Mouse (Mus musculus) olfactory bulb, adult 2 months (tissue): Measurements from ENCODE around the gene Apobec3. TPM values are rescaled to one million over a fixed set of nuclear protein-coding genes. Genes with fewer than 3 reads are reported as not detected.
A peak's percentile ranks its signal among the peaks of the same experiment; 100 is the strongest.

Experiments used
- H3K27ac ChIP-seq: fragments of 200-500 bp; 2 replicates; pipeline ENCODE4 v1.5.1; 2012; ENCODE audit warnings: low read depth, low read length; ENCODE audit not compliant: insufficient read depth
- H3K4me1 ChIP-seq: fragments of 200-500 bp; 2 replicates; pipeline ENCODE4 v1.6.1; 2012; ENCODE audit warnings: low read length; ENCODE audit not compliant: control insufficient read depth, insufficient read depth
- H3K4me3 ChIP-seq: fragments of 200-500 bp; 2 replicates; pipeline ENCODE4 v1.5.1; 2012; ENCODE audit warnings: mild to moderate bottlenecking, low read depth, low read length, moderate library complexity; ENCODE audit not compliant: insufficient read depth
- CTCF ChIP-seq: fragments of 200-500 bp; IDR thresholded peaks from 2 replicates; pipeline ENCODE4 v1.5.1; 2012; ENCODE audit warnings: low read depth, mild to moderate bottlenecking, low read length, moderate library complexity; ENCODE audit not compliant: insufficient read depth
- POLR2A ChIP-seq: fragments of 200-500 bp; IDR thresholded peaks from 2 replicates; pipeline ENCODE4 v1.6.1; 2012; ENCODE audit warnings: mild to moderate bottlenecking, low read depth, low read length, moderate library complexity; ENCODE audit not compliant: insufficient read depth
- WGBS: fragments of 180-500 bp; shearing (Covaris S2); methylation state at CpG from one replicate; pipeline ENCODE4 v1.1.7; 2018; 5-methylcytosine and 5-hydroxymethylcytosine counted together
- polyA plus RNA-seq: library from polyadenylated mRNA; stranded (reverse); fragments of >200 nt; gene quantifications from 2 replicates; pipeline ENCODE4 v1.2.4, GENCODE M21; 2012; ENCODE audit warnings: low replicate concordance; ENCODE audit not compliant: missing spikeins, insufficient read depth, insufficient read length

Gene Apobec3
- polyA plus RNA-seq, 1 experiment, result not detected

GRCm38 (mm10) chr15:79929734-79930133, 38.3 kb downstream of the Apobec3 start:
- H3K27ac ChIP-seq, result no peak overlapping the region
- TF ChIP-seq CTCF, result no peak
- TF ChIP-seq POLR2A, result no peak
- WGBS, result 93% methylated on average over 3 of the region's 3 CpGs

GRCm38 (mm10) chr15:79931496-79932141, 40.2 kb downstream of the Apobec3 start:
- WGBS, result 38% methylated on average over 13 of the region's 13 CpGs
- TF ChIP-seq CTCF (no peak), POLR2A (no peak)
- H3K27ac ChIP-seq, result peak overlapping the region; percentile 35; the same call in 1 of the 2 replicates
- H3K4me1 ChIP-seq, result peaks cover 44% of the 10 kb centered on the region
- peak overlapping the region; percentile 95 for H3K4me3 ChIP-seq

More at GRCm38 (mm10) chr15:79929734-79930133, 38.3 kb downstream of the Apobec3 start:
- peaks cover 44% of the 10 kb centered on the region for H3K4me1 ChIP-seq
- no peak overlapping the region for H3K4me3 ChIP-seq

- WGBS, result under 1% methylated on average over 58 of the region's 62 CpGs
- peak overlapping the region; percentile 95 for H3K4me3 ChIP-seq
- TF ChIP-seq CTCF (no peak), POLR2A (peak; percentile 47; the same call in 1 of the 2 replicates)
- peak overlapping the region; percentile 49 for H3K27ac ChIP-seq
- H3K4me1 ChIP-seq, result peaks cover 36% of the 10 kb centered on the region
These were observed 41.0 kb downstream of the Apobec3 start for GRCm38 (mm10) chr15:79932323-79932987.

- H3K4me1 ChIP-seq, result peaks cover 35% of the 10 kb centered on the region
- H3K4me3 ChIP-seq, result no peak overlapping the region; the same call in 1 of the 2 replicates
- 27% methylated on average over 22 of the region's 22 CpGs for WGBS
- no peak for TF ChIP-seq POLR2A
- TF ChIP-seq CTCF, result no peak; the same call in 1 of the 2 replicates
- H3K27ac ChIP-seq, result no peak overlapping the region; the same call in 1 of the 2 replicates
These were observed 41.7 kb downstream of the Apobec3 start for GRCm38 (mm10) chr15:79933052-79933669.

GRCm38 (mm10) chr15:79933670-79934514, 42.4 kb downstream of the Apobec3 start:
- TF ChIP-seq CTCF (no peak), POLR2A (no peak)
- Histone ChIP-seq H3K27ac (no peak overlapping the region), H3K4me1 (peaks cover 35% of the 10 kb centered on the region), H3K4me3 (no peak overlapping the region)
- 15% methylated on average over 22 of the region's 22 CpGs for WGBS

- no peak overlapping the region for H3K27ac ChIP-seq
- no peak overlapping the region for H3K4me3 ChIP-seq
- peaks cover 31% of the 10 kb centered on the region for H3K4me1 ChIP-seq
- TF ChIP-seq CTCF (no peak), POLR2A (no peak)
- 30% methylated on average over 10 of the region's 10 CpGs for WGBS
These were observed 43.3 kb downstream of the Apobec3 start for GRCm38 (mm10) chr15:79934776-79935175.

- H3K4me3 ChIP-seq, result no peak overlapping the region
- peaks cover 28% of the 10 kb centered on the region for H3K4me1 ChIP-seq
- H3K27ac ChIP-seq, result no peak overlapping the region
- 64% methylated on average over 9 of the region's 9 CpGs for WGBS
- TF ChIP-seq POLR2A, result no peak
- no peak for TF ChIP-seq CTCF
These were observed 44.4 kb downstream of the Apobec3 start for GRCm38 (mm10) chr15:79935654-79936373.

GRCm38 (mm10) chr15:79936374-79936751, 44.9 kb downstream of the Apobec3 start:
- H3K4me1 ChIP-seq, result peaks cover 22% of the 10 kb centered on the region
- no peak overlapping the region for H3K4me3 ChIP-seq
- no peak for TF ChIP-seq POLR2A
- no peak for TF ChIP-seq CTCF
- no peak overlapping the region for H3K27ac ChIP-seq
- 76% methylated on average over 7 of the region's 7 CpGs for WGBS
